Mouse (Mus musculus) CH12.LX (cell line): ENCODE measurements at regions not wholly inside any gene's neighbourhood (a gene's known extent, or its start where the extent isn't known, plus 50 kb on each side); places are given as distances from the start of the nearest gene placed in this dataset.

ENCODE experiments used
- DNase-seq: peaks from one replicate; pipeline ENCODE4 v3.0.0-alpha.2; 2013; ENCODE audit errors: extremely low read depth
- H3K27ac ChIP-seq: 2 replicates; pipeline ENCODE4 v1.5.1; 2012; ENCODE audit warnings: low read depth, mild to moderate bottlenecking, control low read depth, moderate library complexity; ENCODE audit not compliant: insufficient read depth
- H3K27me3 ChIP-seq: replicated peaks from 2 replicates; pipeline ENCODE3; 2012; ENCODE audit warnings: inconsistent platforms
- H3K36me3 ChIP-seq, 2 experiments: replicated peaks in 1 of 2; 2 replicates each; pipeline versions ENCODE3 to v1.6.1; 2012; ENCODE audit warnings: inconsistent platforms in 1 of 2, low read length in 1 of 2, mild to moderate bottlenecking in 1 of 2, mixed read lengths in 1 of 2, moderate library complexity in 1 of 2; ENCODE audit not compliant: control insufficient read depth in 1 of 2, insufficient read depth in 1 of 2
- H3K4me1 ChIP-seq, 2 experiments: 2 replicates each; pipeline ENCODE4 v1.6.1; 2012; ENCODE audit warnings: inconsistent platforms in 1 of 2, moderate library complexity in 1 of 2; ENCODE audit not compliant: insufficient read depth in 2 of 2, control insufficient read depth in 1 of 2
- H3K4me2 ChIP-seq: 2 replicates; pipeline ENCODE4 v1.6.1; 2012; ENCODE audit warnings: low read depth, mild to moderate bottlenecking, control low read depth; ENCODE audit not compliant: poor library complexity, insufficient read depth, severe bottlenecking
- H3K4me3 ChIP-seq, 3 experiments: fragments of 150-350 bp in 1 of 3; sonication (generic) in 1 of 3; replicated peaks in 1 of 3; 2 replicates each; pipeline versions ENCODE3 to v1.5.1; 2011 to 2012; ENCODE audit warnings: low read depth in 2 of 3, low read length in 2 of 3, mild to moderate bottlenecking in 2 of 3, moderate library complexity in 2 of 3, control low read depth in 1 of 3, improper control_type of control experiment in 1 of 3, inconsistent platforms in 1 of 3, mixed read lengths in 1 of 3; ENCODE audit not compliant: poor library complexity in 1 of 3
- H3K79me2 ChIP-seq: replicated peaks from 2 replicates; pipeline ENCODE4 v1.6.1; 2012; ENCODE audit warnings: mild to moderate bottlenecking, moderate library complexity; ENCODE audit not compliant: control insufficient read depth, poor library complexity, insufficient read depth, severe bottlenecking; ENCODE audit errors: extremely low read depth
- H3K9ac ChIP-seq: 2 replicates; pipeline ENCODE4 v1.6.1; 2012; ENCODE audit warnings: low read depth, mild to moderate bottlenecking, control low read depth, moderate library complexity; ENCODE audit not compliant: insufficient read depth
- H3K9me3 ChIP-seq: replicated peaks from 2 replicates; pipeline ENCODE3; 2012; ENCODE audit warnings: low read length, inconsistent platforms, mixed read lengths
- CHD2 ChIP-seq: IDR thresholded peaks from 2 replicates; pipeline ENCODE4 v1.6.1; 2011; ENCODE audit warnings: low read length, improper control_type of control experiment
- CTCF ChIP-seq, 2 experiments: IDR thresholded peaks in 1 of 2; conservative IDR thresholded peaks in 1 of 2; 2 replicates each; pipeline ENCODE4 v1.5.1; 2011 to 2012; ENCODE audit warnings: low read depth in 2 of 2, low read length in 2 of 2, improper control_type of control experiment in 1 of 2, inconsistent platforms in 1 of 2, mild to moderate bottlenecking in 1 of 2, moderate library complexity in 1 of 2
- E2F4 ChIP-seq: IDR thresholded peaks from 2 replicates; pipeline ENCODE4 v1.6.1; 2011; ENCODE audit warnings: low read depth, low read length, improper control_type of control experiment; ENCODE audit not compliant: insufficient replicate concordance
- ETS1 ChIP-seq: conservative IDR thresholded peaks from 2 replicates; pipeline ENCODE4 v1.6.1; 2012; ENCODE audit warnings: low read depth, mild to moderate bottlenecking, inconsistent platforms, low read length, improper control_type of control experiment, moderate library complexity
- GABPA ChIP-seq: IDR thresholded peaks from 2 replicates; pipeline ENCODE4 v1.6.1; 2012; ENCODE audit warnings: low read depth, low read length, improper control_type of control experiment, inconsistent platforms; ENCODE audit not compliant: insufficient replicate concordance
- HCFC1 ChIP-seq: IDR thresholded peaks from 2 replicates; pipeline ENCODE4 v1.6.1; 2012; ENCODE audit warnings: low read depth, mild to moderate bottlenecking, inconsistent platforms, low read length, improper control_type of control experiment
- IRF4 ChIP-seq: IDR thresholded peaks from 2 replicates; pipeline ENCODE4 v1.6.1; 2014; ENCODE audit warnings: low read depth, mild to moderate bottlenecking, inconsistent platforms, low read length, improper control_type of control experiment
- JUN ChIP-seq: IDR thresholded peaks from 2 replicates; pipeline ENCODE4 v1.6.1; 2011; ENCODE audit warnings: low read depth, mild to moderate bottlenecking, low read length, improper control_type of control experiment, moderate library complexity; ENCODE audit not compliant: insufficient read depth
- MAFK ChIP-seq: IDR thresholded peaks from 2 replicates; pipeline ENCODE4 v1.6.1; 2011; ENCODE audit warnings: low read length, improper control_type of control experiment; ENCODE audit not compliant: insufficient replicate concordance
- MAZ ChIP-seq: IDR thresholded peaks from 2 replicates; pipeline ENCODE4 v1.6.1; 2012; ENCODE audit warnings: low read depth, mild to moderate bottlenecking, inconsistent platforms, low read length, improper control_type of control experiment, moderate library complexity
- MEF2A ChIP-seq: IDR thresholded peaks from 2 replicates; pipeline ENCODE4 v1.6.1; 2014; ENCODE audit warnings: low read depth, mild to moderate bottlenecking, inconsistent platforms, low read length, improper control_type of control experiment, borderline replicate concordance
- NELFE ChIP-seq: IDR thresholded peaks from 2 replicates; pipeline ENCODE4 v1.6.1; 2011; ENCODE audit warnings: low read depth, low read length, improper control_type of control experiment
- NRF1 ChIP-seq: IDR thresholded peaks from 2 replicates; pipeline ENCODE4 v1.6.1; 2014; ENCODE audit warnings: low read depth, mild to moderate bottlenecking, inconsistent platforms, low read length, improper control_type of control experiment, moderate library complexity
- PAX5 ChIP-seq: IDR thresholded peaks from 2 replicates; pipeline ENCODE4 v1.6.1; 2012; ENCODE audit warnings: low read length, inconsistent platforms, mixed read lengths
- POLR2A ChIP-seq: IDR thresholded peaks from 2 replicates; pipeline ENCODE4 v1.6.1; 2011; ENCODE audit warnings: low read depth, mild to moderate bottlenecking, improper control_type of control experiment, low read length
- POLR2AphosphoS2 ChIP-seq: IDR thresholded peaks from 2 replicates; pipeline ENCODE4 v1.6.1; 2011; ENCODE audit warnings: low read depth, low read length, improper control_type of control experiment
- SIN3A ChIP-seq: IDR thresholded peaks from 2 replicates; pipeline ENCODE4 v1.6.1; 2012; ENCODE audit warnings: low read length, improper control_type of control experiment, inconsistent platforms
- SMC3 ChIP-seq: IDR thresholded peaks from 2 replicates; pipeline ENCODE4 v1.6.1; 2011; ENCODE audit warnings: low read depth, low read length, improper control_type of control experiment
- TCF12 ChIP-seq: IDR thresholded peaks from 2 replicates; pipeline ENCODE4 v1.6.1; 2014; ENCODE audit warnings: low read depth, mild to moderate bottlenecking, inconsistent platforms, low read length, improper control_type of control experiment
- USF1 ChIP-seq: IDR thresholded peaks from 2 replicates; pipeline ENCODE4 v1.6.1; 2014; ENCODE audit warnings: low read depth, mild to moderate bottlenecking, inconsistent platforms, low read length, improper control_type of control experiment
- USF2 ChIP-seq: conservative IDR thresholded peaks from 2 replicates; pipeline ENCODE4 v1.6.1; 2011; ENCODE audit warnings: low read depth, low read length, improper control_type of control experiment
- ZMIZ1 ChIP-seq: IDR thresholded peaks from 2 replicates; pipeline ENCODE4 v1.6.1; 2012; ENCODE audit warnings: low read depth, mild to moderate bottlenecking, inconsistent platforms, low read length, improper control_type of control experiment
- ZNF384 ChIP-seq: IDR thresholded peaks from 2 replicates; pipeline ENCODE4 v1.6.1; 2012; ENCODE audit warnings: low read depth, low read length, improper control_type of control experiment, inconsistent platforms
- dilution Hi-C: fragments of 300-500 bp; cut with MboI; formaldehyde crosslinking; loops from 2 replicates; pipeline ENCODE4 v1.14.3; 2020; ENCODE audit warnings: low sequenced_read_pairs; ENCODE audit not compliant: extremely low pct_unique_long_range_greater_than_20kb, extremely low pct_ligation_motif_present
- in situ Hi-C: fragments of 300-500 bp; cut with MboI; formaldehyde crosslinking; loops from 3 replicates; pipeline ENCODE4 v1.14.3; 2019; ENCODE audit warnings: low sequenced_read_pairs, low pct_ligation_motif_present, low pct_unique_long_range_greater_than_20kb, mixed read lengths

DNA sequence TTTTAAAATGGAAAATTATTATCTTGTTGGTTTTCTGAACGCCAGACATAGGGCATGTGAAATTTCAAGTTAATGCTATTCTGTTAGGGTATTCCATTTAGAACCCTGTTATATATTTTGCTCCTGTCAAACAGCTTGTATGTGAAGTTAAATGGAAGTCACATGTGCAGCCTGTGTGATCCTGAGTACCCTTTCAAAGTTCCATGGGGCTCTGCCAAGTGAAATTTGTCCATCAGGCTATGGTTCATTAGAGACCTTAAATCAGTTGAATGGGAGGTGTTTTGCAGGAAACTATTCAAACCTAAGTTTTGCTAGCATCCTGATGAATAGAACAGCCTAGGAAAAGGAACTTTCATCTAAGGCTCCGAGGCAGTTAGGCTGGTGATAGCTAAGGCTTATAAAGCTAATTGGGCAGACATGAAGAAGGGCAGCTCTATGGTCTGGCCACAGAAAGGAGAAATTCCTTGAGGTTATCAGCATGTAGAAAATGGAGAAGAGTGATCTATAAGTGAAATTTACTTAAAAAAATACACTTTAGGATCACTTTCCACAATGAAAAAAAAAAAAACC lies 1180.2 kb upstream of the Zeb2 start:
- DNase-seq, result no peak
- in situ Hi-C loops (no loop called here), dilution Hi-C loops (no loop called here)
- H3K27ac ChIP-seq, result no peak overlapping the region
- no peaks in the 10 kb centered on the region for H3K9me3 ChIP-seq
- no peak overlapping the region for H3K9ac ChIP-seq
- H3K4me3 ChIP-seq, result no peak overlapping the region
- H3K4me2 ChIP-seq, result no peak overlapping the region
- no peaks in the 10 kb centered on the region for H3K36me3 ChIP-seq
- TF ChIP-seq POLR2AphosphoS2 (no peak), IRF4 (no peak), TCF12 (no peak), GABPA (no peak), NRF1 (no peak), ETS1 (no peak), ZNF384 (no peak)
- H3K27me3 ChIP-seq, result no peaks in the 10 kb centered on the region
- H3K79me2 ChIP-seq, result no peaks in the 10 kb centered on the region
- peaks cover 6 to 16% of the 10 kb centered on the region in 2 experiments; a peak in 3 of 4 replicates for H3K4me1 ChIP-seq

DNA sequence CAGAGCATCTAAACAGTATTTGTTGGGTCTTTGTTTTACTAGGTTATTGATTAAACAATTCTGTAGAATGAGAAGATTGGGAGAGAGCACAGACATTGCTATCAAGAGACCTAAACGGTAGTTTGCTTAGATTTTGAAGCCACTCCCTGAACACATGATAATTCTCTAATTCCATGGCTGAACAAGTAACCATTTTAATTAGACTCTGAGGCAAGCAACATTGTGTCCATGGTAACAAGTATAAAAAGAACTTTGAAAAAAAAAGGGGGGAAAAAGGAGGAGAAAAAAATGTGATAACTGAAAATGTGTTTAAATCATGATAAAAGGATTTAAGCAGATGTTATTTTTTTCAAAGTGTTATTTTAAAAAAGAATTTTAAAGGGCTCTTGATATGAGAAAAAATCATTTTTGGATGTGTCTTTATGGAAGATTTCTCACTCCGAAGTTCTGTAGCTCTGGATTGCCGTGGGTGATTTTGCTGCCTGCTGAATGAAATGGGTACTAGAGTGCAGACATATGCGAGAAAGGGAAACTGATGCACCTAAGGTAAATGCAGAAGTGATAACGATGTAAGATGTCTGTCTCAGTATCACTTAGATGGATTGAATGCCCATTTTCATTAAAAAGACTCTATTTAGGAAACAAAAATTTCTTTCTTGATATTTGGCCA lies 1166.9 kb upstream of the Zeb2 start:
- in situ Hi-C loops, result no loop called here

More for the DNA sequence above, 1166.9 kb upstream of the Zeb2 start:
- Histone ChIP-seq H3K9me3 (no peaks in the 10 kb centered on the region), H3K79me2 (no peaks in the 10 kb centered on the region), H3K4me1 (peaks cover 3 to 9% of the 10 kb centered on the region in 2 experiments; a peak in 3 of 4 replicates), H3K27me3 (no peaks in the 10 kb centered on the region), H3K4me2 (no peak overlapping the region), H3K27ac (no peak overlapping the region), H3K4me3 (no peak overlapping the region), H3K36me3 (no peaks in the 10 kb centered on the region), H3K9ac (no peak overlapping the region)
- DNase-seq, result no peak
- TF ChIP-seq MAZ (no peak), HCFC1 (no peak), JUN (no peak), ZNF384 (no peak), TCF12 (no peak), POLR2AphosphoS2 (no peak), E2F4 (no peak), NELFE (no peak), CHD2 (no peak), MEF2A (no peak), SMC3 (no peak), USF2 (no peak), MAFK (no peak), ZMIZ1 (no peak), PAX5 (no peak), CTCF (conservative IDR thresholded peaks at IDR 0.05 in 1 of 2, IDR thresholded peaks at IDR 0.05 in 1 of 2; ENCODE audit: low read depth in 2 of 2, low read length in 2 of 2) (no peak), USF1 (no peak), SIN3A (no peak), POLR2A (no peak)
- dilution Hi-C loops, result no loop called here
